Mouse (Mus musculus): ENCODE measurements around the gene Ezr.

GRCm38 (mm10) chr17:6787241-6787640 lies 4.7 kb upstream of the Ezr start:
- TF ChIP-seq POLR2A (IDR thresholded peaks at IDR 0.05; ENCODE audit: insufficient read depth, low read length) (no peak), CTCF (IDR thresholded peaks at IDR 0.05; ENCODE audit: low read depth, low read length) (no peak)

Measured in ES-Bruce4 (cell line).